Mouse (Mus musculus): ENCODE results near the gene Mgll. TPM values are rescaled to one million over a fixed set of nuclear protein-coding genes. Genes with fewer than 3 reads are reported as not detected.

Gene Mgll
- polyA plus RNA-seq, 1 experiment from 2014 or later: 65.4 TPM

DNA sequence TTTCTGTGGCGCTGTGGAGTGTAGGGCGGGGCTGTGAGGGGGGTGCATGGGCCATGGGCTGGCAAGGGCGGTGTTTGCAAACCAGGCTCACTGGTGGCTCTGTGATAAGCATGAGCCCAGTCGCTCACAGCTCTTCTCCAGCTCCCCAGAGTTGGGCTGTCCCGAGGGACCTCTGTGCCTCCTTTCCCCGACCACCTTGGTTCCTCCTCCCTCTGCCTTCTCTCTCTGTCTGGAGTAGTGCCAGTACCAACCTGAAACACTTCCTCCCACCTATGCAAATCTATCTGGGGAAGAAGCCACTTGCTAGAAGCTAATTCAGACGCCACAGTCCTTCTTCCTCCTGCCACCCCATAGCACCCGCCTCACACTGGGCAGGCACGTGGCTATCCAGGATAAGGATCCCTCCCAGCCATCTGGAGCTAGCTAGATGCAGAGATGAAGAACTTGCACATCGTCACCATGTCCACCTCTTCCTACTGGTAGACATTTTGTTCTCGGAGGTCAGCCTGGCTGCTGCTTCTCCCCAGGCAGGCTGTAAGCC is 7.1 kb downstream of the Mgll start:
- Histone ChIP-seq H3K4me2 (replicated peaks; ENCODE audit: low read depth) (no peak overlapping the region), H3K27ac (ENCODE audit: low read depth, low read length) (no peak overlapping the region), H3K4me3 (ENCODE audit: low read depth, low read length) (no peak overlapping the region), H3K9me3 (ENCODE audit: control insufficient read depth) (no peaks in the 10 kb centered on the region), H3K9ac (ENCODE audit: low read depth, low read length) (no peak overlapping the region), H3K27me3 (replicated peaks; ENCODE audit: control insufficient read depth, insufficient read depth, low read length) (no peaks in the 10 kb centered on the region), H3K4me1 (replicated peaks; ENCODE audit: control insufficient read depth, insufficient read depth, low read length) (no peaks in the 10 kb centered on the region), H3K36me3 (ENCODE audit: control insufficient read depth, insufficient read depth) (no peaks in the 10 kb centered on the region; the same call in 1 of the 2 replicates)
- no peak for ATAC-seq
- WGBS: 76% methylated on average over 11 of the region's 11 CpGs
- no peak for TF ChIP-seq CTCF (IDR thresholded peaks at IDR 0.05; ENCODE audit: low read depth)

DNA sequence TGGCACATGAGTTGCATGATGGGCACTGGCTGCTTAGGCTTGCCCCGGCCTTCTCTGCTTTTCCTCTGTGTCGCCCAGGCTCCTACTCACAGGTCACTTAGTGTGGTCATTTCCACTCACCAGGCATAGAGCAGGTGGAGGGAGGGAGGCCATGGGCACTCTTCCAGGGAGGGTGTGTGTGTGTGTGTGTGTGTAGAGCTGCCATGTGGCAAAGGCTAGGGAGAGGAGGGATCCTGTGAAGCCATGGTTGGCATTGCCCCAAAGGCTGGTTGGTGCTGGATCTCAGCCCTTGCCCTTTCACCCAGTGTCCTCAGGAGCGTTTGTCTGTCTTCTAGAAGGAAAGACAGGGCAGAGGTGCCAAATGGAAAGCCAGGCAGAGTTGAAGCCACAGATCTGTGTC is 7.8 kb downstream of the Mgll start:
- 91% methylated on average over 3 of the region's 3 CpGs for WGBS

DNA sequence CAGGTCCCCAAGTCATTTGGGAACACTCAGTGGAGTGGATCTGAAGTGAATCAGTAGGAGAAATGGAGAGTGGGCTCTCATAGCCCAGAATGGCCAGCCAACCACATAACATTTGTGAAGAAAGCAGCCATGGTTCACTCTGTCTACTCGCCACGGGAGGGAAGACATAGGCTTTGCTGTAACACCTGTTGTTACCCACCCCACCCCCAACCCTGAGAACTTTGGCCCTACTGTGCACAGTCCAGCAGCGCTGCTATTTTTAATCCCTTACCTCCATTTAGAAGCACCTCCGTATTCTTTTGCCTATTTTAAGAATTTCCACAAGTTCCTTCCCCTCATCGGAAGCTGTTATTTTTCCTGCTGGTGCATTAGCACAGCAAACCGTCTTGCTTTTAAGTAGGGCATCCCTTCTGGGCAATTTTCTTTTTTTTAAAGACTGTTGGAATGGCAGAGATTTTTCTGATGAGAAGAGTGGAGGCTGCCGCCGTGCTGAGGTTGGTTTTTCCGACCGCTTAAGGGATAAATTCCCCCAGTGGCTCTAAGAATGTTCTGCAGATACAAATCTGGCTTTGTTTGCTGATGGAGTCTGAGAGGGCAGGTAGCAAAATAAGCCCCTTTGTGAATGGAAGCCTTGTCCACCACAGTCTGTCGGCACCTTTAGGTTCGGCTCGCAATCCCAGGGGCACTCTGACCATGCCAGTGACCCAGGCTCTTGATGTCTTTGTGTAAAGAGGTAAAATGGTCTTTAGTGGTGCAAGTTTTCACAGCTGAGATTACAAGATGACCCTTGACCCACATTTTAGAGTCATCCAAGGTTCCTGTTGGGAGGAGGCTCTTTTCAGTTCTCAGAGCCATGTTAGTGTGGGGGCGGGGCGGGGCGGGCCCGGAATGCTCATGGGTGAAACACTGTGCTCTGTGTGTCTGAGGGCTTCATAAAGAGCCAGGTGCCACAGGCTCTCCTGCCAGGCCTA is 8.7 kb downstream of the Mgll start:
- H3K27ac ChIP-seq (ENCODE audit: low read depth, low read length): no peak overlapping the region
- WGBS: 49% methylated on average over 17 of the region's 17 CpGs
- H3K27me3 ChIP-seq (replicated peaks; ENCODE audit: control insufficient read depth, insufficient read depth, low read length): no peaks in the 10 kb centered on the region
- H3K4me2 ChIP-seq (replicated peaks; ENCODE audit: low read depth): no peak overlapping the region
- no peak overlapping the region for H3K4me3 ChIP-seq (ENCODE audit: low read depth, low read length)
- H3K36me3 ChIP-seq (ENCODE audit: control insufficient read depth, insufficient read depth): no peaks in the 10 kb centered on the region; the same call in 1 of the 2 replicates
- no peak for TF ChIP-seq CTCF (IDR thresholded peaks at IDR 0.05; ENCODE audit: low read depth)
- H3K4me1 ChIP-seq (replicated peaks; ENCODE audit: control insufficient read depth, insufficient read depth, low read length): no peaks in the 10 kb centered on the region
- no peaks in the 10 kb centered on the region for H3K9me3 ChIP-seq (ENCODE audit: control insufficient read depth)
- ATAC-seq: peak; percentile 55; the same call in 1 of the 2 replicates
- no peak overlapping the region for H3K9ac ChIP-seq (ENCODE audit: low read depth, low read length)

More for the DNA sequence above, 7.8 kb downstream of the Mgll start:
- Histone ChIP-seq H3K4me3 (ENCODE audit: low read depth, low read length) (no peak overlapping the region), H3K27ac (ENCODE audit: low read depth, low read length) (no peak overlapping the region), H3K27me3 (replicated peaks; ENCODE audit: control insufficient read depth, insufficient read depth, low read length) (no peaks in the 10 kb centered on the region), H3K9me3 (ENCODE audit: control insufficient read depth) (no peaks in the 10 kb centered on the region), H3K4me2 (replicated peaks; ENCODE audit: low read depth) (no peak overlapping the region), H3K9ac (ENCODE audit: low read depth, low read length) (no peak overlapping the region), H3K36me3 (ENCODE audit: control insufficient read depth, insufficient read depth) (no peaks in the 10 kb centered on the region; the same call in 1 of the 2 replicates), H3K4me1 (replicated peaks; ENCODE audit: control insufficient read depth, insufficient read depth, low read length) (no peaks in the 10 kb centered on the region)
- ATAC-seq: no peak
- no peak for TF ChIP-seq CTCF (IDR thresholded peaks at IDR 0.05; ENCODE audit: low read depth)

DNA sequence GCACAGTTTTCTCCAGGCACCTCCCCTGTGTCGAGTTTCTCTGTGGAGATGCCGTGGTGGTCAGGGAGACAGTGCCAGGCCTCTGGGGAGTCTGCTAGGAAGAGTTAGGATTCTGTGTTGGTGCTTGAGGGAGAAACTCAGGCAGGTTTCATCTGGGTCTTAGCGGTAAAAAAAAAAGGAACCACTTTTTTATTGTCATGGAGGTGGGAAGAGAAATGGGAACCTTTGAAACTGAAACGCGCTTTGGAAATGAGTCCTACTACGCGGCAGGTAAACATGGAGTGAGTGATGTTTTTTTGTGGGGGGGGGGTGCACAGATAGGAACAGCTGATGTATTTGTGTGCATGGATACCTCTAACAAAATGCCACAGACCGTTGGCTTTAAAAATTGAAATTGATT is 12.1 kb downstream of the Mgll start:
- no peak for TF ChIP-seq CTCF (IDR thresholded peaks at IDR 0.05; ENCODE audit: low read depth)
- no peak overlapping the region for H3K9ac ChIP-seq (ENCODE audit: low read depth, low read length)
- no peaks in the 10 kb centered on the region; the same call in 1 of the 2 replicates for H3K36me3 ChIP-seq (ENCODE audit: control insufficient read depth, insufficient read depth)
- no peak for ATAC-seq
- no peak overlapping the region for H3K27ac ChIP-seq (ENCODE audit: low read depth, low read length)
- WGBS: 68% methylated on average over 8 of the region's 8 CpGs
- H3K4me2 ChIP-seq (replicated peaks; ENCODE audit: low read depth): no peak overlapping the region
- H3K9me3 ChIP-seq (ENCODE audit: control insufficient read depth): no peaks in the 10 kb centered on the region
- no peak overlapping the region for H3K4me3 ChIP-seq (ENCODE audit: low read depth, low read length)
- H3K27me3 ChIP-seq (replicated peaks; ENCODE audit: control insufficient read depth, insufficient read depth, low read length): no peaks in the 10 kb centered on the region
- no peaks in the 10 kb centered on the region for H3K4me1 ChIP-seq (replicated peaks; ENCODE audit: control insufficient read depth, insufficient read depth, low read length)

DNA sequence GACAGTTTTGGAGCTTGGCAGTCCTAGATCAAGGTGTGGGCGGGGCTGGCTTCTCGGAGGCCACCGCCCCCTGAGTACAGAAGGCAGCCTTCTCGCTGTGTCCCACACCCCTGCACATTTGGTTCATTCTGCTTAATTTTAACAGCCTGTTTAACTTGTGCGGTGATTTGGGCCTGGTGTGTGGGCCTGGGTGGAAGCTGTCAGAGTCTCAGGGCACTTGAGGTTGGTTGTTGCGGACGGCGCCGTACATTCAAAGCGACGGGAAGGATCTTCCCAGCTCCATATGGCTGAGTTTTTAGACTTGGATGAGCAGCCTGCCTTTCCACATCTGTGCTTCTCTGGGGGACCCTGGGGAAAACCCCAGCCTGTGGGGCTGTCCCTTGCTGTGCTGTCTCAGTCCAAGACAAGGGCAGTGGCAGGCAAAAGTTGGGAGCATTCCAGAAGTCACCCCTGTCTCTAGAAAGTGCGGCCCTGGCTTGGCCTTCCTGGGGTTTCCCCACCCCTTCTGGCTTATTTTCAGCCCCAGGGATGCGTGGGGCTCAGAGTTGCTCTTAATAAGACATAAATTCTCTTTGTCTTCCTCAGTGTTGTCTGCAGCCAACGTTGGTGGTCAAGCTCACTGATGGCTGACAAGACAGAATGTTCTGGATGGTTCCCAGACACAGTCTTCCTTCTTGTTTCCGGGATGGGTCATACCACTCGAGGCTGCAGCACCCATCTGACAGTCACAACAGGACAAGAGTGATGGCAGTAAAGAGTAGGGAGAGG is 12.7 kb downstream of the Mgll start:
- Histone ChIP-seq H3K27ac (ENCODE audit: low read depth, low read length) (no peak overlapping the region; the same call in 1 of the 2 replicates), H3K27me3 (replicated peaks; ENCODE audit: control insufficient read depth, insufficient read depth, low read length) (no peaks in the 10 kb centered on the region), H3K9ac (ENCODE audit: low read depth, low read length) (no peak overlapping the region), H3K4me3 (ENCODE audit: low read depth, low read length) (no peak overlapping the region), H3K9me3 (ENCODE audit: control insufficient read depth) (no peaks in the 10 kb centered on the region), H3K4me1 (replicated peaks; ENCODE audit: control insufficient read depth, insufficient read depth, low read length) (no peaks in the 10 kb centered on the region), H3K4me2 (replicated peaks; ENCODE audit: low read depth) (no peak overlapping the region), H3K36me3 (ENCODE audit: control insufficient read depth, insufficient read depth) (no peaks in the 10 kb centered on the region; the same call in 1 of the 2 replicates)
- no peak for TF ChIP-seq CTCF (IDR thresholded peaks at IDR 0.05; ENCODE audit: low read depth)
- WGBS: 55% methylated on average over 16 of the region's 16 CpGs
- ATAC-seq: peak; percentile 32; the same call in 1 of the 2 replicates

DNA sequence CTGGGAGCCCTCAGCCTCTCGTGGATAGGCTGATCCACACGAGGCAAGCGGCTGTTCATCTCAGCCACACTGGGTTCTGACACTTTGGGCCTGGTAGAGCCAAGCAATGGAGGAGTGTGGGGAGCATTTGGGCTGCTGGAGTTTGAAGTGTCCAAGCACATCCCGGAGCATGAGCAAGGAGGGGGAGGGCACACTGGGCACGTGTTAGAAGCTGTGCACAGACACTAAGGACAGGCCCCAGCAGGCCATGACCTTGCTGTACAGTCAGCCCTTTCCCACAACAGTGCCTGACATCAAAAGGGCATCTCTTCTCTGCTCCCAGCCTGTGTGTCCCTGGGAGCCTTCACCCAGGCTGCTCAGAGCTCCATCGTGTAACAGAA is 13.3 kb downstream of the Mgll start:
- no peak overlapping the region for H3K4me3 ChIP-seq (ENCODE audit: low read depth, low read length)
- H3K4me2 ChIP-seq (replicated peaks; ENCODE audit: low read depth): no peak overlapping the region
- TF ChIP-seq CTCF (IDR thresholded peaks at IDR 0.05; ENCODE audit: low read depth): no peak
- H3K27me3 ChIP-seq (replicated peaks; ENCODE audit: control insufficient read depth, insufficient read depth, low read length): no peaks in the 10 kb centered on the region
- WGBS: 72% methylated on average over 6 of the region's 6 CpGs
- H3K9ac ChIP-seq (ENCODE audit: low read depth, low read length): no peak overlapping the region
- no peaks in the 10 kb centered on the region for H3K36me3 ChIP-seq (ENCODE audit: control insufficient read depth, insufficient read depth)
- no peaks in the 10 kb centered on the region for H3K4me1 ChIP-seq (replicated peaks; ENCODE audit: control insufficient read depth, insufficient read depth, low read length)
- no peaks in the 10 kb centered on the region for H3K9me3 ChIP-seq (ENCODE audit: control insufficient read depth)
- H3K27ac ChIP-seq (ENCODE audit: low read depth, low read length): no peak overlapping the region
- ATAC-seq: no peak

Measured in intestine, postnatal 0 days (tissue).